15 mouse cellular contexts compared by ENCODE assay signal in genomic region chr9:42432155-42432554, GRCm38 (mm10). TPM values are rescaled to one million over a fixed set of nuclear protein-coding genes. Genes with fewer than 3 reads are reported as not detected.
DNase-seq lines count a peak whose midpoint lies in the region; ATAC-seq and TF ChIP-seq lines count a peak whose summit lies in the region.
"Had no signal": no experiment of that assay in that cellular context is flagged by ENCODE, and none has a peak within 500 bp of the region (broad histone marks: within the 10 kb centered on the region; RNA-seq: fewer than 3 reads in every experiment).

No protein-coding gene starts in this region.

- no peaks in the 10 kb centered on the region for H3K4me1 ChIP-seq in kidney, postnatal 0 days (replicated peaks; ENCODE audit: insufficient read depth, low read length)
- peaks cover 2% of the 10 kb centered on the region; the same call in 1 of the 2 replicates for H3K4me1 ChIP-seq in kidney, embryonic 16.5 days (ENCODE audit: insufficient read depth, low read length)
- H3K4me1 ChIP-seq in midbrain, postnatal 0 days (ENCODE audit: insufficient read depth, low read length): no peaks in the 10 kb centered on the region
- peaks cover 6% of the 10 kb centered on the region for H3K4me1 ChIP-seq in midbrain, embryonic 11.5 days (ENCODE audit: control insufficient read depth, insufficient read depth, low read length)
- peaks cover 2% of the 10 kb centered on the region; the same call in 1 of the 2 replicates for H3K4me1 ChIP-seq in bone marrow, adult 2 months (ENCODE audit: control insufficient read depth, insufficient read depth, low read length)
- H3K4me1 ChIP-seq: embryonic facial prominence, embryonic 13.5 days; forebrain, embryonic 13.5 days; heart, embryonic 15.5 days had no signal

- no peaks in the 10 kb centered on the region for H3K9me3 ChIP-seq in kidney, postnatal 0 days (replicated peaks; ENCODE audit: low read length)
- no peaks in the 10 kb centered on the region for H3K9me3 ChIP-seq in kidney, embryonic 16.5 days (ENCODE audit: low read length)
- H3K9me3 ChIP-seq in midbrain, postnatal 0 days (ENCODE audit: low read length): no peaks in the 10 kb centered on the region
- no peaks in the 10 kb centered on the region for H3K9me3 ChIP-seq in midbrain, embryonic 11.5 days (ENCODE audit: control insufficient read depth, low read length)
- H3K9me3 ChIP-seq: embryonic facial prominence, embryonic 13.5 days; forebrain, embryonic 13.5 days; heart, embryonic 15.5 days; liver, embryonic 13.5 days; midbrain, embryonic 10.5 days had no signal

- no peak for ATAC-seq in kidney, postnatal 0 days (replicated peaks; ENCODE audit: low FRiP score, low read depth)
- ATAC-seq in kidney, embryonic 16.5 days (ENCODE audit: low FRiP score, low TSS enrichment): no peak
- ATAC-seq in midbrain, postnatal 0 days (ENCODE audit: low FRiP score): no peak
- ATAC-seq in midbrain, embryonic 11.5 days (ENCODE audit: low FRiP score): no peak
- ATAC-seq: forebrain, embryonic 13.5 days; hindbrain, embryonic 16.5 days had no signal

- TF ChIP-seq POLR2A in bone marrow, adult 2 months (IDR thresholded peaks at IDR 0.05; ENCODE audit: borderline replicate concordance, control insufficient read depth, low read depth, low read length): no peak

- WGBS in kidney, postnatal 0 days: 78% methylated on average over 2 of the region's 2 CpGs
- 90% methylated on average over 2 of the region's 2 CpGs for WGBS in kidney, embryonic 16.5 days
- WGBS in midbrain, postnatal 0 days: 100% methylated on average over 2 of the region's 2 CpGs
- 89% methylated on average over 2 of the region's 2 CpGs for WGBS in midbrain, embryonic 11.5 days
- 79% methylated on average over 2 of the region's 2 CpGs for WGBS in bone marrow, adult 2 months

- no peak overlapping the region for H3K27ac ChIP-seq in kidney, postnatal 0 days
- no peak overlapping the region for H3K27ac ChIP-seq in kidney, embryonic 16.5 days (ENCODE audit: low read length)
- no peak overlapping the region for H3K27ac ChIP-seq in midbrain, postnatal 0 days (ENCODE audit: low read depth, low read length)
- H3K27ac ChIP-seq in midbrain, embryonic 11.5 days (ENCODE audit: low read depth, low read length): no peak overlapping the region
- H3K27ac ChIP-seq in bone marrow, adult 2 months (ENCODE audit: control insufficient read depth, insufficient read depth, low read depth, low read length, poor library complexity): no peak overlapping the region
- H3K27ac ChIP-seq: embryonic facial prominence, embryonic 13.5 days; forebrain, embryonic 13.5 days; heart, embryonic 15.5 days; liver, embryonic 13.5 days; midbrain, embryonic 10.5 days had no signal

- TF ChIP-seq CTCF in kidney, postnatal 0 days (IDR thresholded peaks at IDR 0.05; ENCODE audit: low read depth): peak; percentile 44
- peak; percentile 55 for TF ChIP-seq CTCF in midbrain, postnatal 0 days (IDR thresholded peaks at IDR 0.05)
- TF ChIP-seq CTCF in bone marrow, adult 2 months (IDR thresholded peaks at IDR 0.05; ENCODE audit: control insufficient read depth, insufficient read depth, low read length): peak; percentile 12; the same call in 1 of the 2 replicates

- H3K9ac ChIP-seq in kidney, postnatal 0 days (ENCODE audit: low read depth, low read length): no peak overlapping the region
- H3K9ac ChIP-seq in kidney, embryonic 16.5 days (replicated peaks; ENCODE audit: low read length): no peak overlapping the region
- no peak overlapping the region for H3K9ac ChIP-seq in midbrain, postnatal 0 days (replicated peaks; ENCODE audit: low read length, poor library complexity, severe bottlenecking)
- no peak overlapping the region for H3K9ac ChIP-seq in midbrain, embryonic 11.5 days (ENCODE audit: low read length)
- H3K9ac ChIP-seq: embryonic facial prominence, embryonic 13.5 days; forebrain, embryonic 13.5 days; heart, embryonic 15.5 days; liver, embryonic 13.5 days had no signal

- H3K4me3 ChIP-seq in kidney, postnatal 0 days (replicated peaks; ENCODE audit: low read depth, low read length): no peak overlapping the region
- no peak overlapping the region for H3K4me3 ChIP-seq in kidney, embryonic 16.5 days (ENCODE audit: low read length)
- H3K4me3 ChIP-seq in midbrain, postnatal 0 days (ENCODE audit: low read depth, low read length): no peak overlapping the region
- no peak overlapping the region for H3K4me3 ChIP-seq in midbrain, embryonic 11.5 days (ENCODE audit: low read depth, low read length)
- no peak overlapping the region for H3K4me3 ChIP-seq in bone marrow, adult 2 months (replicated peaks; ENCODE audit: control insufficient read depth, low read depth, low read length)
- H3K4me3 ChIP-seq: embryonic facial prominence, embryonic 13.5 days; forebrain, embryonic 13.5 days; heart, embryonic 15.5 days; liver, embryonic 13.5 days; midbrain, embryonic 10.5 days had no signal

- no peak overlapping the region for H3K4me2 ChIP-seq in kidney, postnatal 0 days (ENCODE audit: low read length)
- no peak overlapping the region for H3K4me2 ChIP-seq in kidney, embryonic 16.5 days (replicated peaks; ENCODE audit: low read depth, low read length)
- H3K4me2 ChIP-seq in midbrain, postnatal 0 days (ENCODE audit: low read depth, low read length, poor library complexity, severe bottlenecking): no peak overlapping the region
- no peak overlapping the region for H3K4me2 ChIP-seq in midbrain, embryonic 11.5 days
- H3K4me2 ChIP-seq: embryonic facial prominence, embryonic 13.5 days; forebrain, embryonic 13.5 days; heart, embryonic 15.5 days; liver, embryonic 13.5 days had no signal

- DNase-seq in kidney, postnatal 0 days (ENCODE audit: low spot score): no peak
- no peak for DNase-seq in midbrain, postnatal 0 days (ENCODE audit: low spot score)
- DNase-seq in midbrain, embryonic 11.5 days (ENCODE audit: low spot score, missing footprints): no peak
- no peak for DNase-seq in urinary bladder, postnatal 14 days (ENCODE audit: low spot score)
- DNase-seq in gastrocnemius, postnatal 4 days (ENCODE audit: low spot score in 2 of 2): no peak
- DNase-seq: cerebellum, postnatal 25 days; liver, embryonic 13.5 days; spleen, adult 18-20 months had no signal

- H3K27me3 ChIP-seq in kidney, postnatal 0 days (ENCODE audit: insufficient read depth, low read length): no peaks in the 10 kb centered on the region
- H3K27me3 ChIP-seq in kidney, embryonic 16.5 days (ENCODE audit: insufficient read depth, low read length): no peaks in the 10 kb centered on the region
- H3K27me3 ChIP-seq in midbrain, postnatal 0 days (ENCODE audit: insufficient read depth, low read length): no peaks in the 10 kb centered on the region
- H3K27me3 ChIP-seq in midbrain, embryonic 11.5 days (ENCODE audit: control insufficient read depth, insufficient read depth, low read length): no peaks in the 10 kb centered on the region
- H3K27me3 ChIP-seq: embryonic facial prominence, embryonic 13.5 days; forebrain, embryonic 13.5 days; heart, embryonic 15.5 days; liver, embryonic 13.5 days had no signal

- peaks cover 45% of the 10 kb centered on the region for H3K36me3 ChIP-seq in kidney, postnatal 0 days (ENCODE audit: insufficient read depth, low read length)
- H3K36me3 ChIP-seq in kidney, embryonic 16.5 days (ENCODE audit: insufficient read depth, low read length): peaks cover 24% of the 10 kb centered on the region
- H3K36me3 ChIP-seq in midbrain, postnatal 0 days (ENCODE audit: insufficient read depth, low read length): peaks cover 40% of the 10 kb centered on the region
- peaks cover 8% of the 10 kb centered on the region; the same call in 1 of the 2 replicates for H3K36me3 ChIP-seq in midbrain, embryonic 11.5 days (ENCODE audit: control insufficient read depth, insufficient read depth, low read length)
- H3K36me3 ChIP-seq: heart, embryonic 15.5 days had no signal

RNA-seq across cellular contexts. Expression of gene Tecta, which starts 32.4 kb away (rescaled TPM):
- 0.11 and 0.15 TPM in 2 replicates for polyA plus RNA-seq in kidney, postnatal 0 days (2015; fragmentation: Nextera tagmentation; extraction: Ambion mirVana)
- polyA plus RNA-seq in kidney, embryonic 16.5 days (2015; fragmentation: Nextera tagmentation; extraction: Ambion mirVana): 0.10 and 0.19 TPM in 2 replicates
- total RNA-seq in midbrain, postnatal 0 days (2014; rRNA removed): 0.33 and 0.52 TPM in 2 replicates
- 0.45 and 0.84 TPM in 2 replicates for polyA plus RNA-seq in midbrain, postnatal 0 days (2015; fragmentation: Nextera tagmentation; extraction: Ambion mirVana)
- 0.29 and 0.45 TPM in 2 replicates for polyA plus RNA-seq in midbrain, embryonic 11.5 days (2014; fragmentation: Nextera tagmentation; extraction: Ambion mirVana)
- polyA plus RNA-seq in bone marrow, adult 2 months (2011; ENCODE audit: insufficient read depth, insufficient read length, low replicate concordance, missing spikeins): not detected in 2 replicates
- total RNA-seq in gastrocnemius, postnatal 4 days (2021): under 1 TPM; 0.21 to 0.22 TPM
